Mouse (Mus musculus) heart, adult 2 months (tissue): Measurements from ENCODE around the gene Zfp296. TPM values are rescaled to one million over a fixed set of nuclear protein-coding genes. Genes with fewer than 3 reads are reported as not detected.
A peak's percentile ranks its signal among the peaks of the same experiment; 100 is the strongest.

Experiments used
- DNase-seq, 2 experiments: peaks; one replicate each; pipeline ENCODE4 v3.0.0; 2021
- H3K27ac ChIP-seq: fragments of 200-600 bp; 2 replicates; pipeline ENCODE4 v1.8.1; 2022
- H3K27me3 ChIP-seq: fragments of 200-500 bp; 2 replicates; pipeline ENCODE4 v1.6.1; 2012; ENCODE audit warnings: mild to moderate bottlenecking, low read length, inconsistent platforms, mixed read lengths; ENCODE audit not compliant: control insufficient read depth, insufficient read depth
- H3K36me3 ChIP-seq: fragments of 200-500 bp; 2 replicates; pipeline ENCODE4 v1.6.1; 2012; ENCODE audit warnings: low read length, inconsistent platforms; ENCODE audit not compliant: control insufficient read depth, insufficient read depth
- H3K4me1 ChIP-seq: fragments of 200-500 bp; 2 replicates; pipeline ENCODE4 v1.6.1; 2011; ENCODE audit warnings: low read length; ENCODE audit not compliant: control insufficient read depth, insufficient read depth
- H3K4me3 ChIP-seq: fragments of 200-600 bp; 2 replicates; pipeline ENCODE4 v1.8.1; 2022
- H3K79me2 ChIP-seq: fragments of 200-500 bp; replicated peaks from 2 replicates; pipeline ENCODE4 v1.6.1; 2012; ENCODE audit warnings: mild to moderate bottlenecking, inconsistent platforms, low read length, moderate library complexity, mixed read lengths; ENCODE audit not compliant: control insufficient read depth, insufficient read depth
- H3K9ac ChIP-seq: fragments of 200-500 bp; 2 replicates; pipeline ENCODE4 v1.6.1; 2012; ENCODE audit warnings: low read depth, mild to moderate bottlenecking, control low read depth, inconsistent platforms, low read length, mixed read lengths
- CTCF ChIP-seq: fragments of 200-600 bp; IDR thresholded peaks from 2 replicates; pipeline ENCODE4 v1.8.1; 2022; ENCODE audit warnings: antibody characterized with exemption, mild to moderate bottlenecking, moderate library complexity
- EP300 ChIP-seq: fragments of 200-500 bp; IDR thresholded peaks from 2 replicates; pipeline ENCODE4 v1.6.1; 2011; ENCODE audit warnings: low read depth, low read length, control low read depth; ENCODE audit not compliant: insufficient read depth
- POLR2A ChIP-seq: fragments of 200-500 bp; IDR thresholded peaks from 2 replicates; pipeline ENCODE4 v1.6.1; 2011; ENCODE audit warnings: mild to moderate bottlenecking, low read depth, low read length, control low read depth; ENCODE audit not compliant: insufficient read depth
- WGBS: fragments of 180-500 bp; shearing (Covaris S2); methylation state at CpG from one replicate; pipeline ENCODE4 v1.1.7; 2018; 5-methylcytosine and 5-hydroxymethylcytosine counted together
- intact Hi-C: fragments of 180-260 bp; cut with DNase I; formaldehyde crosslinking; loops from one replicate; pipeline ENCODE4 v1.15.1; 2025
- polyA plus RNA-seq: library from polyadenylated mRNA; depleted of rRNA; stranded (reverse); fragments of >200 nt; gene quantifications from 2 replicates; pipeline ENCODE4 v1.2.3, GENCODE M21; 2012; rRNA removed
- total RNA-seq, 2 experiments: library from RNA; stranded (reverse); gene quantifications; 2 replicates each; pipeline ENCODE4 v1.2.3; 2021

Zfp296 gene
- total and polyA plus RNA-seq, 3 experiments, result 0.42 to 1.0 (median 0.43) TPM

DNA sequence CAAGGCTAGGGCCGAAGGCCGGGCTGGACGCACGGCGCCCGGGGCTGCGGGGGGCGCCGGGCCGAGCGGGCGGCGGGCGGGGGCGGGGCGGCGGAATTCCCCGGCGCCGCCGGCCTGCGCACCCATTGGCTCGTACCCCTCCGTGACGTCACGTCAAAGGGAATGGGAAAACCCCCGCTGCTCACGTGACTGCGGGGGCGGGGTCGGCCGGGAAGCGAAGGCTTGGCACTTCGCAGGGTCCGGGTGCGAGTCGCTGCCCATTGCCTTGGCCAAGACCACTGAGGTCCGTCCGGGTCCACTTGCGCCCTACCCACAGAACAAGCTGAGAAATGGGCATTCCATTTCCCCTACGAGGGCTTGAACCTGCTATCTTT lies 52.3 kb downstream of the Zfp296 start, which contains the start of gene Relb:
TSS of gene Relb (minus strand) at position 78 of the 374 bp plus-strand sequence.
- no peak for TF ChIP-seq CTCF
- TF ChIP-seq POLR2A, result 0 out of 2 replicates have a peak, but pooled peaks have one; percentile 34
- no peak for TF ChIP-seq EP300
- Histone ChIP-seq H3K79me2 (no peaks in the 10 kb centered on the region), H3K9ac (peak within 1 kb of the TSS; percentile 81), H3K4me1 (peaks cover 1% of the 10 kb centered on the region; the same call in 1 of the 2 replicates), H3K27ac (peak within 1 kb of the TSS; percentile 85), H3K27me3 (no peaks in the 10 kb centered on the region), H3K36me3 (no peaks in the 10 kb centered on the region), H3K4me3 (peak within 1 kb of the TSS; percentile 94)
- WGBS, result under 1% methylated on average over 41 of the region's 41 CpGs
- intact Hi-C loops, result loop anchor here (5.0 kb wide), 2 partner anchors 33 to 172 kb away; partner anchors contain the start of gene Mark4
- peak; percentile 91 to 92 for DNase-seq

Other genes with a start within 250 kb of the Zfp296 start
- 10 to 100 TPM; 46.8 to 48.6 TPM for gene Ercc1, start 232.5 kb upstream of the Zfp296 start, total RNA-seq
- 47.1 and 49.1 TPM in 2 replicates for gene Ercc1, start 232.5 kb upstream of the Zfp296 start, polyA plus RNA-seq
- 1 to 10 TPM; 9.3 to 9.7 TPM for gene Cd3eap, start 217.8 kb upstream of the Zfp296 start, total RNA-seq
- 4.4 and 4.7 TPM in 2 replicates for gene Cd3eap, start 217.8 kb upstream of the Zfp296 start, polyA plus RNA-seq
- 10 to 100 TPM; 43.9 to 45.1 TPM for gene Ppp1r13l, start 217.5 kb upstream of the Zfp296 start, total RNA-seq
- gene Ppp1r13l, start 217.5 kb upstream of the Zfp296 start, polyA plus RNA-seq, result 23.5 and 30.1 TPM in 2 replicates
- 10 to 100 TPM; 10.9 to 11.6 TPM for gene Ercc2, start 195.3 kb upstream of the Zfp296 start, total RNA-seq
- gene Ercc2, start 195.3 kb upstream of the Zfp296 start, polyA plus RNA-seq, result 22.6 and 24.8 TPM in 2 replicates
- gene Klc3, start 173.2 kb upstream of the Zfp296 start, total RNA-seq, result under 1 TPM; 0.21 to 0.25 TPM
- gene Klc3, start 173.2 kb upstream of the Zfp296 start, polyA plus RNA-seq, result 0.29 and 0.59 TPM in 2 replicates
- 1,000 to 10,000 TPM; 3,482 to 3,985 TPM for gene Ckm, start 172.5 kb upstream of the Zfp296 start, total RNA-seq
- gene Ckm, start 172.5 kb upstream of the Zfp296 start, polyA plus RNA-seq, result 7,008 and 7,255 TPM in 2 replicates
- gene Mark4, start 118.5 kb upstream of the Zfp296 start, total RNA-seq, result 10 to 100 TPM; 22.4 to 27.2 TPM
- 11.1 and 11.8 TPM in 2 replicates for gene Mark4, start 118.5 kb upstream of the Zfp296 start, polyA plus RNA-seq
- gene Exoc3l2, start 114.0 kb upstream of the Zfp296 start, total RNA-seq, result 1 to 10 TPM in 1 of 2 experiments, under 1 TPM in 1; 0.80 to 1.2 TPM
- gene Exoc3l2, start 114.0 kb upstream of the Zfp296 start, polyA plus RNA-seq, result 1.5 and 1.7 TPM in 2 replicates
- gene Bloc1s3, start 68.9 kb upstream of the Zfp296 start, total RNA-seq, result 1 to 10 TPM; 2.2 to 2.5 TPM
- gene Bloc1s3, start 68.9 kb upstream of the Zfp296 start, polyA plus RNA-seq, result 3.9 and 5.4 TPM in 2 replicates
- gene Trappc6a, start 68.9 kb upstream of the Zfp296 start, total RNA-seq, result 10 to 100 TPM; 32.2 to 33.5 TPM
- 32.9 and 45.0 TPM in 2 replicates for gene Trappc6a, start 68.9 kb upstream of the Zfp296 start, polyA plus RNA-seq
- not detected for gene Nkpd1, start 59.4 kb upstream of the Zfp296 start, total RNA-seq
- 0.06 TPM in 1 of 2 replicates, not detected in the other for gene Nkpd1, start 59.4 kb upstream of the Zfp296 start, polyA plus RNA-seq
- 10 to 100 TPM; 58.0 to 69.5 TPM for gene Ppp1r37, start 14.2 kb upstream of the Zfp296 start, total RNA-seq
- gene Ppp1r37, start 14.2 kb upstream of the Zfp296 start, polyA plus RNA-seq, result 56.0 and 66.4 TPM in 2 replicates
- gene Gemin7, start 308 bp downstream of the Zfp296 start, total RNA-seq, result 10 to 100 TPM; 48.5 to 48.6 TPM
- 75.2 and 87.3 TPM in 2 replicates for gene Gemin7, start 308 bp downstream of the Zfp296 start, polyA plus RNA-seq
- 10 to 100 TPM; 13.9 to 14.0 TPM for gene Clasrp, start 27.2 kb downstream of the Zfp296 start, total RNA-seq
- 26.1 and 32.0 TPM in 2 replicates for gene Clasrp, start 27.2 kb downstream of the Zfp296 start, polyA plus RNA-seq
- gene Relb, start 52.2 kb downstream of the Zfp296 start, total RNA-seq, result 1 to 10 TPM; 7.1 to 7.6 TPM
- 9.5 and 12.1 TPM in 2 replicates for gene Relb, start 52.2 kb downstream of the Zfp296 start, polyA plus RNA-seq
- gene Clptm1, start 87.7 kb downstream of the Zfp296 start, total RNA-seq, result 10 to 100 TPM; 61.7 to 74.9 TPM
- gene Clptm1, start 87.7 kb downstream of the Zfp296 start, polyA plus RNA-seq, result 70.1 and 123 TPM in 2 replicates
- under 1 TPM in 1 of 2 experiments, not detected in 1; 0.47 TPM for gene Apoc2, start 100.7 kb downstream of the Zfp296 start, total RNA-seq
- gene Apoc2, start 100.7 kb downstream of the Zfp296 start, polyA plus RNA-seq, result not detected in 2 replicates
- not detected for gene Gm44805, start 104.1 kb downstream of the Zfp296 start, total RNA-seq
- gene Gm44805, start 104.1 kb downstream of the Zfp296 start, polyA plus RNA-seq, result not detected in 2 replicates
- not detected for gene Apoc4, start 104.2 kb downstream of the Zfp296 start, total RNA-seq
- 0.82 TPM in 1 of 2 replicates, not detected in the other for gene Apoc4, start 104.2 kb downstream of the Zfp296 start, polyA plus RNA-seq
- gene Apoc1, start 115.4 kb downstream of the Zfp296 start, total RNA-seq, result 1 to 10 TPM; 2.7 to 4.2 TPM
- 3.1 and 7.2 TPM in 2 replicates for gene Apoc1, start 115.4 kb downstream of the Zfp296 start, polyA plus RNA-seq
- gene Apoe, start 121.9 kb downstream of the Zfp296 start, total RNA-seq, result 100 to 1,000 TPM; 278 to 293 TPM
- 456 and 519 TPM in 2 replicates for gene Apoe, start 121.9 kb downstream of the Zfp296 start, polyA plus RNA-seq
- gene Tomm40, start 138.2 kb downstream of the Zfp296 start, total RNA-seq, result 10 to 100 TPM; 92.7 to 98.2 TPM
- gene Tomm40, start 138.2 kb downstream of the Zfp296 start, polyA plus RNA-seq, result 81.9 and 91.2 TPM in 2 replicates
- gene Nectin2, start 173.2 kb downstream of the Zfp296 start, total RNA-seq, result 10 to 100 TPM; 30.2 to 41.4 TPM
- gene Nectin2, start 173.2 kb downstream of the Zfp296 start, polyA plus RNA-seq, result 29.4 and 30.7 TPM in 2 replicates
- gene Bcam, start 193.7 kb downstream of the Zfp296 start, total RNA-seq, result 100 to 1,000 TPM; 190 to 214 TPM
- gene Bcam, start 193.7 kb downstream of the Zfp296 start, polyA plus RNA-seq, result 240 and 262 TPM in 2 replicates
- under 1 TPM; 0.63 to 0.77 TPM for gene Cblc, start 219.5 kb downstream of the Zfp296 start, total RNA-seq
- 0.41 and 1.2 TPM in 2 replicates for gene Cblc, start 219.5 kb downstream of the Zfp296 start, polyA plus RNA-seq
- gene Bcl3, start 245.5 kb downstream of the Zfp296 start, total RNA-seq, result 1 to 10 TPM; 3.5 to 6.1 TPM
- 11.9 and 14.0 TPM in 2 replicates for gene Bcl3, start 245.5 kb downstream of the Zfp296 start, polyA plus RNA-seq